Mouse (Mus musculus): Measurements from ENCODE around the gene Rbms3. TPM values are rescaled to one million over a fixed set of nuclear protein-coding genes. Genes with fewer than 3 reads are reported as not detected.

Gene Rbms3
- total RNA-seq, 4 experiments from 2014 or later = 3.4 to 5.5 (median 3.5) TPM

GRCm38 (mm10) chr9:117484396-117484795 lies 145.3 kb downstream of the Rbms3 start:
- DNase-seq (ENCODE audit: low spot score in 2 of 2) = no peak

DNA sequence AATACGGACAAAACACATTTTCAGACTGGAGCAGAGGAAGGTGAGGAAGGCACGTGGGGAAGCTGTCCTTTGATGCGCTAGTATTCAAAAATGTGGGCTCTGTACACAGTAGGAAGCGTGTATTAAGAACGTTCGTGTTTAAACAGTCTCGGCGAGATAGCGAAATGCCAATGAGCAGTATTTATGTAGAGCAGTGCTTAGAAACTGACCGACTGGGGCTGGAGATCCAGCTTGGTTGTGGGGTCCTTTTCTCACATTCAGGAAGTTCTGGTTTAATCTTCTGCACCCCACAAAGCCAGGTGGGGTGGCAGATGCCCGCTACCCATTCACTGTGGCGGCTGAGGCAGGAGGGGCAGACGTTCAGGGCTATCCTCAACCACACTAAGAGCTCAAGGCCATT lies 153.0 kb downstream of the Rbms3 start:
- no peak for DNase-seq (ENCODE audit: low spot score in 2 of 2)

DNA sequence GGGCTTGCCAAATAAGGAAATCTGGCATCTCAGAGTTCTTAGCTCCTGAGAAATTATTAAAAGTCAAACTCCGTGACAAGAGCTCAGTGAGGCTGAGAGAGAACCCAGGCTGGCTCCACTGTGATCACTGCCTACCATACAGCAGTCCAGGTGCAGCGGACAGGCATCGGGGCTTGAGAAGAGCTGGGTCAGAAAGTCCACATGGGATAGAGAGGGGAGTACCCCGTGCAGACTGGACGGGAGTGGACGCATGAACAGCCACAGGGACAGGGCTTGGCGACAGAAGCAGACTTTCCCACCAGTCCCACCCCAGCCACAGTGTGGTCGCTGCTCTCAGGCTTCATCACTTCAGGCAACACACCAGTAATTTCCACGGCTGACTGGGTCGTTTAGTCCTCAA lies 176.9 kb downstream of the Rbms3 start:
- no peak for DNase-seq (ENCODE audit: low spot score in 2 of 2)

DNA sequence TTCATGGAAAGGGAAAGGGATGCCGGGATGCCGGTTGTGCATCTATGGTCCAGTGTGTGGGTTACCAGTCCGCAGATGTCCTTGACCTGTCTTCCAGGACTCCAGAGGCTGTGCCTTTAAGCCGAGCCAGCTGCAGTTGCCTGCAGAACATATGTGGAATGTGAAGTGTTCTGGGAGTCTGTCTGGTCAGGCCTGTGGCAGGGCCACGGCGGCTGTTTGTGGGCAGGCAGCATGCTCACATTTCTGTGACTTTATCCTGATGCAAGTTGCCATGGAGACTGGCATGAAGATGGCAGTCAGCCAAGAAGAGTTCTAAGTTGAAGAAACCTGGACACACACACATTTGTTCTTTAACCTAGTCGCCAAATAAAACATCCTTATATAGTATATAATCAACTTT lies 187.1 kb downstream of the Rbms3 start:
- peak in 1 of 2 experiments; percentile 2 for DNase-seq (ENCODE audit: low spot score in 2 of 2)

DNA sequence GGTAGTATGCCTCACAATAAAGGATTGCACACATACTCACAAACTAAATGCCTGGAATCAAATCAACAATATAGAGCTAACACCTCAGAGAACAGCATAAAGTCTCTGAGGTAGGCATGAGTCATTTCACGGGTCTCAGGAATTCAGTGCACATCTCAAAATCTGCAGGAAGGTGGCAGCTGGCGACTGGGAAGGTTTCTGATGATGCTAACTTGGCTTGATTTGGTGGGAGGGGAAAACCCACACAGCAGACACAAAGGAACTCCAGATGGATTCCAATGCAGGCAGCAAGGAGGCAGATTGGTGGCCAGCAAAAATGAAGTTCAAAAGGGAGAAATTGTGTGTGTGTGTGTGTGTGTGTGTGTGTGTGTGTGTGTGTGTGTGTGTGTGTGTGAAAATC lies 193.9 kb downstream of the Rbms3 start:
- DNase-seq (ENCODE audit: low spot score in 2 of 2) = no peak

GRCm38 (mm10) chr9:117430670-117431069 lies 199.0 kb downstream of the Rbms3 start:
- DNase-seq (ENCODE audit: low spot score in 2 of 2) = no peak

GRCm38 (mm10) chr9:117429217-117430105 lies 200.3 kb downstream of the Rbms3 start:
- DNase-seq (ENCODE audit: low spot score in 2 of 2) = no peak

DNA sequence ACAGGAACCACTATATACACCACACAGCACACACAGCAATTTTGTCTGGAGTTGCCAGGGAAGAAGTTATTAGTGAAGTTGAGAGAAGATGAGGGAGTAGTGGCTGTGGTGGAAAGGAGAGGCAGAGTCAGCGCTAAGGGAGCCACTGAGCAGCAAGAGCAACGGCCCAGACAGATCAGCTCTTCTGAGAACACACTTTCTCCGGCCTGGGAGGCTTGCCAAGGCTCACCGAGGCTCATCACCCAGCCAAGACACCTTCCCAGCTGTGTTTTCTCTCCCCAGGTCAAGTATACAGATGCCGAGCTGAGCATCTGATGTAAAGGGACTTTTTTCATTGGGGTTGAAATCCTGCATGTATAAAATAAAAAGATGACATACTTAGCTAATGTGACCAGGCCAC lies 206.5 kb downstream of the Rbms3 start:
- no peak for DNase-seq (ENCODE audit: low spot score in 2 of 2)

DNA sequence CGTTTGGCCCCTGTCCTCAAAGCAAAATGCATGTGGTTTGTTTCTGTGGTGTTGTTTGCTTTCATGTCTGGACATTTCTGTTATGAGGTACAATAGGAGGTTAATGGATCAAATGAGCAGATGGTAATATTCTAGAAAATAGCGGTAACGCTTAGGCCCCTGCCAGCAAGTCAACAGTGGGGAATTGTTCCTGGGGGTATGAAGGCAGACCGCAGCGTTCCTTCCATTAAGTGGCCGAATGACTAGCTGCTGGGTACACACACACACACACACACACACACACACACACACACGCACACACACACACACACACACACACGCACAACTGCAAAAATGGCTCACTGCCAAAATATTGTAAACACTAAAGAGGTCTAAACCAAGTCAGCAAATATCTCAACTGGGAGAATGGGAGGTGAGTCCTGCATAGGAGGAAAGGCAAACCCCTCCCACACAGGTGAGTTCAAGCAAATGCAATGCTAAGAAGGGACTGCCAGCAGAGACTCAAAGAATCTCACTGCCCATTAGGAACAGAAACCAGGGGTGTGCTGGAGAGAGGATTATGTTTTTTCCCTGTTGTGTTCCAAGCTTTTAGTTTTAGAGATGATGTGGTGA lies 209.7 kb downstream of the Rbms3 start:
- no peak for DNase-seq (ENCODE audit: low spot score in 2 of 2)

- no peak for DNase-seq (ENCODE audit: low spot score in 2 of 2)
Measured at GRCm38 (mm10) chr9:117413181-117413580, 216.5 kb downstream of the Rbms3 start.

DNA sequence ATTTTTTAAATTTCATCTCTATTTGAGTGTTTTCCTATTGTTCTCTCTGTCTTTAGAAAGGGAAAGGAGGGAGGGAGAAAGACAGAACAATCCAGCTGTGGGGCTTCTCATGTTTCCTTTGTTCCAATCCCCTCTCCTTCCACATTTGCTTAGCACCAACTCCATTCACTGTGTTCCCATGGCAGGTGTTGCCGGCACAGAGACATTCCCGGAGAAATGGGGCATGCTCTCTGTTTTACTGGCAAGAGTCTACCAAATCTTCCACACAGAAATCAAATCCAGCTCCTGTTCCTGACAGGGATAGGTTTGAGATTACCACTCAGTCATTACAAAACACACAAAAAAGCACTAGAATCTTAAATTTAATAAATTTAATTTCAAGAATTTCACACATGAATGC lies 217.1 kb downstream of the Rbms3 start:
- DNase-seq (ENCODE audit: low spot score in 2 of 2) = no peak

DNA sequence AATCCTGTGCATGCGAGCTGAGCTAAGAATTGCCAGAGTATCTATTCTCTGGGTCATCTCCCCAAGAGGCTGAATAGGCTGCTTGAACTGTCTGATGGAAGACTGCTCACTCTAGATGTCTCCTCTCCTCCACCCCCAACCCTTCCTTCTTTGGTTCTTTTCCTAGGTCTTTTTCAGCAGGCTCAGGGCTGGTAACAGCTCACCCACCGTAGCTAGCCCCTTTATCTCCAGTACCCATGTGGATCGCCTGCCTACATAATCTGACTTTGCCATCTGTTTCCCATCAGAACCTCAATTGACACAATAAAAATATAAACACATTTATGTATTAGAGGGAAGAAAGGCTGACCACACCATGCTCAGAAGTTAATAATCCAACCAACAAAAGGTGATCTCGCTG lies 225.1 kb downstream of the Rbms3 start:
- no peak for DNase-seq (ENCODE audit: low spot score in 2 of 2)

DNA sequence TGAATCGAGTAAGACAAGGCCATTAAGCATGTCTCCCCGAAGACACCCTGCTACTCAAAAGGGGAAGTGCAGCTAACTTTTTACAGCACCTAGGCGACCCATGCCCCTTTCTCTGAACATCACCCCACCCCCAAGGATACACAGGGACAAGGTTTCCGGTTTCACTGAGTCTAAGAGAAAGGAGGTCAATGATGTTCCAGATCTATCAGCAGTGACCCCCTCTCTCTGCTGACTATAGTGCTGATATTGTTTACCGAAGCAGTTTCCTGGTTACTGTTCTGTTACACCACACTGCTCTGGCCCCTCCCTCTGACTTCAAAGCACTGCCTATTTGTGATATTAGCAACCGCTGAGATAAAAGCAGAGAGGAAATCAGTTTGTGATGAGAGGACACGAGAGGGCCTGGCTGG lies 229.4 kb downstream of the Rbms3 start:
- DNase-seq (ENCODE audit: low spot score in 2 of 2) = no peak

- no peak for DNase-seq (ENCODE audit: low spot score in 2 of 2)
Measured at GRCm38 (mm10) chr9:117397071-117397470, 232.6 kb downstream of the Rbms3 start.

- no peak for DNase-seq (ENCODE audit: low spot score in 2 of 2)
Measured at GRCm38 (mm10) chr9:117396586-117396985, 233.1 kb downstream of the Rbms3 start.

- no peak for DNase-seq (ENCODE audit: low spot score in 2 of 2)
Measured at GRCm38 (mm10) chr9:117393626-117394525, 235.8 kb downstream of the Rbms3 start.

- DNase-seq (ENCODE audit: low spot score in 2 of 2) = no peak
Measured at GRCm38 (mm10) chr9:117388024-117388423, 241.7 kb downstream of the Rbms3 start.

GRCm38 (mm10) chr9:117380876-117381275 lies 248.8 kb downstream of the Rbms3 start:
- no peak for DNase-seq (ENCODE audit: low spot score in 2 of 2)

DNA sequence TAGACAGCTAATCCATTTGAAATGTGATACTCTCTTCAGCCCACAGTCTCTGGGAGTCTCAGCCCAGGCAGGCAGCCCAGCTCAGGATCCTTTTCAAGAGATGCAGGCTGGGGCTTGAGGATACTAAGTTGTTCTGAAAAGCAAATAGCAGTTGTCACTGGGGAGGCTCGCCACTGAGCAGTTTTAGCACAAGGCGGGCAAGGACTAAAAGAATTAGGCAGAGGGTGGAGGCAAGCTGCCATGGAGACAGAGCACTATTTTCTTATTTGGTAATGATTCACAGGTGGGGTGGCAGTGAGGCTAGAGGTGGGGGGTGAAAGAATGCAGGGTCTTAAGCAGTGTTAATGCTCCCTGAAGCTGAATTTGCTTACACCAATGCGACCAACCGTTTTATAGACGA lies 249.6 kb downstream of the Rbms3 start:
- no peak for DNase-seq (ENCODE audit: low spot score in 2 of 2)

GRCm38 (mm10) chr9:117379448-117379983 lies 250.2 kb downstream of the Rbms3 start:
- no peak for DNase-seq (ENCODE audit: low spot score in 2 of 2)

- DNase-seq (ENCODE audit: low spot score in 2 of 2) = no peak
Measured at GRCm38 (mm10) chr9:117378131-117378890, 251.4 kb downstream of the Rbms3 start.

Data from gastrocnemius, adult 8-10 months (tissue).